Mouse (Mus musculus) embryonic facial prominence, embryonic 10.5 days (tissue): ENCODE measurements around the gene Tanc1. TPM values are rescaled to one million over a fixed set of nuclear protein-coding genes. Genes with fewer than 3 reads are reported as not detected.

Source experiments
- DNase-seq: peaks from one replicate; pipeline ENCODE4 v3.0.0-alpha.2; 2017; ENCODE audit warnings: low spot score
- H3K27ac ChIP-seq: fragments of 300-500 bp; sonication (generic); replicated peaks from 2 replicates; pipeline ENCODE4 v1.5.1; 2016; ENCODE audit warnings: mild to moderate bottlenecking
- H3K27me3 ChIP-seq: fragments of 300-500 bp; sonication (generic); replicated peaks from 2 replicates; pipeline ENCODE4 v1.6.1; 2016; ENCODE audit warnings: low read depth, mild to moderate bottlenecking; ENCODE audit not compliant: poor library complexity, severe bottlenecking
- H3K36me3 ChIP-seq: fragments of 300-500 bp; sonication (generic); replicated peaks from 2 replicates; pipeline ENCODE4 v1.6.1; 2016; ENCODE audit warnings: mild to moderate bottlenecking, moderate library complexity
- H3K4me1 ChIP-seq: fragments of 300-500 bp; sonication (generic); 2 replicates; pipeline ENCODE4 v1.6.1; 2016
- H3K4me3 ChIP-seq: fragments of 300-500 bp; sonication (generic); 2 replicates; pipeline ENCODE4 v1.5.1; 2016; ENCODE audit warnings: mild to moderate bottlenecking, moderate library complexity
- H3K9me3 ChIP-seq: fragments of 300-500 bp; sonication (generic); 2 replicates; pipeline ENCODE4 v1.6.1; 2016; ENCODE audit warnings: mild to moderate bottlenecking
- WGBS: fragments of 180-500 bp; shearing (Covaris S2); methylation state at CpG from one replicate; pipeline ENCODE4 v1.1.7; 2016; 5-methylcytosine and 5-hydroxymethylcytosine counted together
- polyA plus RNA-seq: library from polyadenylated mRNA; unstranded; fragments of >200 nt; fragmentation: Nextera tagmentation; extraction: Ambion mirVana; gene quantifications from 2 replicates; pipeline ENCODE4 v1.2.1, GENCODE M21; 2016

Tanc1 gene
- polyA plus RNA-seq, 1 experiment from 2014 or later: 41.2 TPM

DNA sequence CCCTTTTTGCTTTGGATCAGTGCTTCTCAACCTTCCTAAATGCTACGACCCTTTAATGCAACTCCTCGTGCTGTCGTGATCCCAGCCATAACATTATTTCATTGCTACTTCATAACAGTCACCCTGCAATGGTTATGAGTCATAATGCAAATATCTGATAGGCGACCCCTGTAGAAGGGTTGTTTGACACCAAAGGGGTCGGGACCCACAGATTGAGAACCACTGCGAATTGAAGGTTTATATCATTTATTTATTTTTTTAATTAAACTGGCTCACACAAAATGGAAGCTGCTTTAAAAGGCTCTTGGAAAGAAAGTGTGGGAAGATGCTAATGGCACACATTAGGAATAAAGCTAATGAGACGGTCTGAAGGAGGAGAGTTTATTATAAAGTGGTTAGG, 7.2 kb downstream of the Tanc1 start:
- 92% methylated on average over 7 of the region's 7 CpGs for WGBS
- H3K27me3 ChIP-seq: no peaks in the 10 kb centered on the region
- H3K9me3 ChIP-seq: no peaks in the 10 kb centered on the region
- no peak for DNase-seq
- H3K4me3 ChIP-seq: no peak overlapping the region
- peaks cover 8% of the 10 kb centered on the region; the same call in 1 of the 2 replicates for H3K36me3 ChIP-seq
- peaks cover 64% of the 10 kb centered on the region for H3K4me1 ChIP-seq
- no peak overlapping the region for H3K27ac ChIP-seq

DNA sequence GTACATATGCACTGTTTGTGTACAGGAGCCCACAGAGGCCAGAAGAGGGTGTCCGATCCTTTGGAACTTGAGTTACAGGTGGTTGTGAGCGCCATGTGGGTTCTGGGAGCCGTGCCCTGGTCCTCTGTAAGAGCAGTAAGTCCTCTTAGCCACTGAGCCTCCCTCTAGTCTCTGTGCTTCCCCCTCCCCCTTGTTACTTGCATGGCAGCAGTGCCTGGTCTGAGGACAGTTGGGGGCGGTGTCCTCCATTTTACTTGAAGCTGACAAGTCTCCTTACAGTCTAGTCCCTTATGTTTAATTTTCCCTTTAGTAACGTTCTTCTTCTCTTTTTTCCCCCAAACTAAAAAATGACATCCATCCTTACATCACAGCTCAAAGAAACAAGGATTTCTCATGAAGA, 8.8 kb downstream of the Tanc1 start:
- no peak for DNase-seq
- Histone ChIP-seq H3K27ac (no peak overlapping the region), H3K27me3 (no peaks in the 10 kb centered on the region), H3K36me3 (peaks cover 12% of the 10 kb centered on the region; the same call in 1 of the 2 replicates), H3K4me1 (peaks cover 51% of the 10 kb centered on the region), H3K9me3 (no peaks in the 10 kb centered on the region), H3K4me3 (no peak overlapping the region)
- WGBS: 84% methylated on average over 5 of the region's 5 CpGs

DNA sequence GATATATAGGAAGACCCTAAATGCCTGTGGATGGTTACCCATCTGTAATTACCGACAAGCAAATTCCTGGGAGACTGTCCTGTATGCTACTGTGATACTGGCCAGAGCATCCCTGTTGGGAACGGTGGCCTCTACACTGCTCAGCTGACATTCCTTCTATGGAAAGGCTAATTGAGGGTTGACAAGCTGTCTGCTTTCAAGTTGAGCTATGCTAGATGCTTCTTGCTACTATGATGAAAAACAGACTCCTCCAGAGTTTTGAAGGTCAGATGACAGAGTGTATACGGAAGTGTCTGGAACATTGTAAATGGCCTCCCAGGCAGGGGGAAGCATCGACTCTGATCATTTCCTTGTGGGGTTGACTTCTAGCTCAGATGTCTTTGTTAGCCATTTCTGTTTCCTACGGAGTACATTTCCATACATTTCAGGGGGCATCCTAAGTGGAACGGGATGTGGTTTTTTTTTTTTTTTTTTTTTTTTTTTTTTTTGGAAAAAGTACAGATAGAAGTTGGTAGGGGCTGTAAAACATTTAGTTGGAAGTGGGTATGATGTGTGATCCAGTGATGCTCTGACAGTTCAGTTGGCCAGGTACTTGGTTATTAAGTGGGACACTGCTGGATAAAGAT, 10.8 kb downstream of the Tanc1 start:
- Histone ChIP-seq H3K27ac (no peak overlapping the region), H3K4me3 (no peak overlapping the region), H3K36me3 (peaks cover 12% of the 10 kb centered on the region; the same call in 1 of the 2 replicates), H3K4me1 (peaks cover 49% of the 10 kb centered on the region), H3K9me3 (no peaks in the 10 kb centered on the region), H3K27me3 (no peaks in the 10 kb centered on the region)
- peak; percentile 56 for DNase-seq
- 39% methylated on average over 6 of the region's 6 CpGs for WGBS

GRCm38 (mm10) chr2:59623858-59624257, 12.0 kb downstream of the Tanc1 start:
- H3K9me3 ChIP-seq: no peaks in the 10 kb centered on the region
- peaks cover 52% of the 10 kb centered on the region for H3K4me1 ChIP-seq
- no peak overlapping the region for H3K4me3 ChIP-seq
- H3K36me3 ChIP-seq: peaks cover 12% of the 10 kb centered on the region; the same call in 1 of the 2 replicates
- no peak for DNase-seq
- 75% methylated on average over 5 of the region's 5 CpGs for whole genome bisulfite sequencing
- H3K27me3 ChIP-seq: no peaks in the 10 kb centered on the region
- no peak overlapping the region for H3K27ac ChIP-seq

GRCm38 (mm10) chr2:59625416-59625815, 13.6 kb downstream of the Tanc1 start:
- WGBS: 89% methylated on average over 2 of the region's 2 CpGs
- no peak for DNase-seq
- Histone ChIP-seq H3K27ac (no peak overlapping the region), H3K36me3 (peaks cover 11% of the 10 kb centered on the region; the same call in 1 of the 2 replicates), H3K4me3 (no peak overlapping the region), H3K27me3 (no peaks in the 10 kb centered on the region), H3K4me1 (peaks cover 61% of the 10 kb centered on the region), H3K9me3 (no peaks in the 10 kb centered on the region)

DNA sequence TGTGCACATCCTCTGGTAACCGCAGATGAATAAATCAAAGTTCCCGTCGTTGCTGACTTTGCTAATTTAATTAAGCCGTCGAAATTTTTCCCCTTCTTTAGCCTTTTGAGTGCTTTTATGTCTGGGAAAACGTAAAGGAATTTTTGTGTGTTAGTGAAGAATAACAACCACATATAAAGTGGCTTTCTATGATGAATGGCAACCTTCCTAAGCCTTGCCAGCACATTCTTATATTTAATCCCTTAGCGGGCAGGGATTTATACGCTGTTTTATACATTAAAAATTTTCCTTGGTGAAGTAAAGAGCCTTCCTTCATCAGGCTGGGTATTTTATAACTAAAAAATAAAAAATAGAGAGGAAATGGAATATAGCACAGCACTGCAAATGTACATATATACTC, 14.1 kb downstream of the Tanc1 start:
- 75% methylated on average over 8 of the region's 8 CpGs for WGBS
- H3K4me1 ChIP-seq: peaks cover 63% of the 10 kb centered on the region
- H3K4me3 ChIP-seq: no peak overlapping the region
- no peaks in the 10 kb centered on the region for H3K27me3 ChIP-seq
- H3K9me3 ChIP-seq: no peaks in the 10 kb centered on the region
- peaks cover 7% of the 10 kb centered on the region; the same call in 1 of the 2 replicates for H3K36me3 ChIP-seq
- no peak for DNase-seq
- no peak overlapping the region for H3K27ac ChIP-seq

DNA sequence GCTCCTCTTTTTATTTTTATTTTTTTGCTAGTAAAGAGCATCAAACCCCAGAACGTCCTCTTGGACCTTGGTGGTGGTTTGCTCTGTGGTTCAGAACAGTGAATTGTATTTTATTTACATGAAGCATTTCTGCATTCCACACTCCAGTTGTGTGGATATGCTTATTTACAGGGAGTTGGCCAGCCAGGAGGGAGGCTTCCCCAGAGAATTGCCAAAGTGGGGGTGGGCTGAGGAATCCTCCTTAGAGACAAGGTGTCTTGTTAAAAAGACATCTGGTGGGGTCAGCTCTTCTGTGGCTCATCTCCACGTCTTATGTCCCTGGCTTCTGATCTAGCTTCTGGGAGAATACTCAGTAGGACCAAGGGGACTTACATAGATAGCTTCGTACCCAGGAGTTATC, 14.6 kb downstream of the Tanc1 start:
- no peaks in the 10 kb centered on the region for H3K27me3 ChIP-seq
- WGBS: 77% methylated on average over 3 of the region's 3 CpGs
- no peak overlapping the region for H3K27ac ChIP-seq
- H3K4me3 ChIP-seq: no peak overlapping the region
- H3K4me1 ChIP-seq: peaks cover 68% of the 10 kb centered on the region
- H3K36me3 ChIP-seq: peaks cover 7% of the 10 kb centered on the region; the same call in 1 of the 2 replicates
- DNase-seq: no peak
- H3K9me3 ChIP-seq: no peaks in the 10 kb centered on the region

GRCm38 (mm10) chr2:59627502-59627901, 15.7 kb downstream of the Tanc1 start:
- Histone ChIP-seq H3K27me3 (no peaks in the 10 kb centered on the region), H3K9me3 (no peaks in the 10 kb centered on the region), H3K4me3 (no peak overlapping the region), H3K27ac (no peak overlapping the region), H3K4me1 (peaks cover 66% of the 10 kb centered on the region), H3K36me3 (peaks cover 7% of the 10 kb centered on the region; the same call in 1 of the 2 replicates)
- no peak for DNase-seq
- WGBS: 25% methylated on average over 1 of the region's 1 CpGs

GRCm38 (mm10) chr2:59628057-59628901, 16.4 kb downstream of the Tanc1 start:
- WGBS: 82% methylated on average over 17 of the region's 17 CpGs
- Histone ChIP-seq H3K27me3 (no peaks in the 10 kb centered on the region), H3K27ac (0 out of 2 replicates have a peak overlapping the region, but pooled peaks have one; percentile 51), H3K4me1 (peaks cover 58% of the 10 kb centered on the region), H3K9me3 (no peaks in the 10 kb centered on the region), H3K4me3 (no peak overlapping the region), H3K36me3 (peaks cover 7% of the 10 kb centered on the region; the same call in 1 of the 2 replicates)
- no peak for DNase-seq

- Histone ChIP-seq H3K27ac (no peak overlapping the region; the same call in 1 of the 2 replicates), H3K36me3 (peaks cover 6% of the 10 kb centered on the region; the same call in 1 of the 2 replicates), H3K9me3 (peaks cover 4% of the 10 kb centered on the region; the same call in 1 of the 2 replicates), H3K4me1 (peaks cover 54% of the 10 kb centered on the region), H3K4me3 (no peak overlapping the region), H3K27me3 (no peaks in the 10 kb centered on the region)
- WGBS: 87% methylated on average over 4 of the region's 4 CpGs
- DNase-seq: no peak
Measured at GRCm38 (mm10) chr2:59629829-59630228, 18.0 kb downstream of the Tanc1 start.

DNA sequence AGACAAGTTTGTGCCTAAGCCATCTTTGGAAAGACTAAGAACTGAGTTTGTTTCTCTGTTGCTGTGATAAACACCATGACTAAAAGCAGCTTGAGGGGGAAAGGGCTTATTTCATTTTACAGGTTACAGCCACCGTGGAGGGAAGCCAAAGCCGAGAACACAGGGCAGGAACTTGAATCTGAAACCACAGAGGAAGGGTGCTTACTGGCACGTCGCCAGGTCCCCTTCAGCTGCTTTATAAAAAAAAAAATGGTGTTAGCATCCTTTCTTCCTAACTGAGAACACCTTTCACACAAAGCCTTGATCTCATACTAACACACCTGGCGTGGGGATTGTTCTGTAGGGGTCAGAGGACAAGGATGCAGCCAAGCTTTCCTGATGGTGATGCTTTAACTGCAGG, 19.6 kb downstream of the Tanc1 start:
- peaks cover 51% of the 10 kb centered on the region for H3K4me1 ChIP-seq
- H3K27ac ChIP-seq: no peak overlapping the region
- peaks cover 8% of the 10 kb centered on the region; the same call in 1 of the 2 replicates for H3K9me3 ChIP-seq
- 85% methylated on average over 5 of the region's 5 CpGs for WGBS
- no peak overlapping the region for H3K4me3 ChIP-seq
- H3K27me3 ChIP-seq: no peaks in the 10 kb centered on the region
- H3K36me3 ChIP-seq: peaks cover 15% of the 10 kb centered on the region; the same call in 1 of the 2 replicates
- DNase-seq: no peak

DNA sequence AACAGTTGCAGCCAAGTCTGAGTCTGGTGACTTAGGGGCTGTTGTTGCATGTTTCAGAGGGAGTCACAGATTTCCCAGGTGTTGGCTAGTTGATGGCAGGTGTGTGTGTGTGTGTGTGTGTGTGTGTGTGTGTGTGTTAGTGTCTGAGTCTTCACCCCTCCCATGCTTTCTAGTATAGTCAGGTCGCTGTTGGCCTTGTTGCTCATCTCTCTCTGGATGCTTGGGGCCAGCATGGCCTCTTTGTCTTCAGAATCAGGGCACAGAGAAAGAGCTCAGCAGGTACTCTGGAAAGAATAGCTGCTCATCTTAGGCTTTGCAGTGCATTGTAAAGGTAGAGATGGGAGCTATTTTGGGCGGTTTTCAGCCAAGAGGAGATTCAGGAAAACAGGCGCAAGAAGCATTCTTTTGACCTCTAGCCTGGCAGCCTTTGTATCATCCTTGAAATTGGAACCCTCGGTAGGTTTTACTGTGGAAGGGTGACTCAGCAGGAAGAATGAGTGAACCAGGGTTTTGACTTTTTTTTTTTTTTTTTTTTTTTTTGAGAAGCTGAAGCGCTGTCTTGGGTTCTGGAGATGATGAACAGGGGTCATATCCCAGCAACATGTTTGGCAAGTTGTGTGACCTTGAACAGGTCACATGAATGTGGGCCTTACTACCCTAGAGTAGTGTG, 22.1 kb downstream of the Tanc1 start:
- peaks cover 28% of the 10 kb centered on the region for H3K4me1 ChIP-seq
- no peak for DNase-seq
- WGBS: 48% methylated on average over 5 of the region's 5 CpGs
- no peak overlapping the region for H3K4me3 ChIP-seq
- peaks cover 8% of the 10 kb centered on the region; the same call in 1 of the 2 replicates for H3K9me3 ChIP-seq
- H3K27me3 ChIP-seq: no peaks in the 10 kb centered on the region
- peaks cover 19% of the 10 kb centered on the region; the same call in 1 of the 2 replicates for H3K36me3 ChIP-seq
- H3K27ac ChIP-seq: no peak overlapping the region
